Mouse (Mus musculus): ENCODE measurements around the gene Mdp1.

- TF ChIP-seq CTCF (IDR thresholded peaks at IDR 0.05; ENCODE audit: low read depth, low read length) = no peak
- no peak for TF ChIP-seq POLR2A (IDR thresholded peaks at IDR 0.05; ENCODE audit: borderline replicate concordance, low read depth, low read length)
Measured at GRCm38 (mm10) chr14:55637795-55638194, 22.5 kb downstream of the Mdp1 start, which contains the start of gene Gm49378.
